Mouse (Mus musculus): ENCODE measurements around the gene Slc7a7. TPM values are rescaled to one million over a fixed set of nuclear protein-coding genes. Genes with fewer than 3 reads are reported as not detected.
"Not testable (repeated sequence)": the region's sequence is repeated elsewhere in the genome, so short reads cannot be mapped to it uniquely, and the experiment has no call there.

The Slc7a7 gene
- polyA plus RNA-seq, 1 experiment from 2014 or later, result 4.3 TPM

DNA sequence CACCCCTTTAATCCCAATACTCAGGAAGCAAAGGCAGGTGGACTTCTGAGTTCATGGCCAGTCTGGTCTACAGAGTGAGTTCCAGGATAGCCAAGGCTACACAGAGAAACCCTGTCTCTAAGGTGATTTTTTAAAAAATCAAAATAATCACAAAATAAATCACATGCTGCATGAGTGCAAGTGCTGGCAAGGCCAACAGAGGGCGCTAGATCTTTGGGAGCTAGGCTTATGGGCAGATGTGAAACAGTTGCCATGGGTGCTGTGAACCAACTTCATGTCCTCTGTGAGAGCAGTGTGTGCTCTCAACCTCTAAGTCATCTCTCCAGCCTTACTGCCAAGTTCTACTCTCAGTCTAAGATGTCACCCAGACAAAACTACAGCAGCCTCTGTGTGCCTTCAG, 63.2 kb downstream of the Slc7a7 start:
- no peak for ATAC-seq
- H3K36me3 ChIP-seq (ENCODE audit: control insufficient read depth, insufficient read depth, low read length), result no peaks in the 10 kb centered on the region
- no peaks in the 10 kb centered on the region for H3K4me1 ChIP-seq (ENCODE audit: control insufficient read depth, insufficient read depth, low read length)
- H3K9me3 ChIP-seq (replicated peaks; ENCODE audit: control insufficient read depth, low read length, poor library complexity, severe bottlenecking), result no peaks in the 10 kb centered on the region
- WGBS, result 37% methylated on average over 1 of the region's 1 CpGs
- H3K27me3 ChIP-seq (ENCODE audit: control insufficient read depth, insufficient read depth, low read depth, low read length), result no peaks in the 10 kb centered on the region
- H3K4me3 ChIP-seq (ENCODE audit: low read depth, low read length), result no peak overlapping the region
- no peak overlapping the region for H3K27ac ChIP-seq (ENCODE audit: low read length)
- H3K4me2 ChIP-seq (ENCODE audit: low read length), result no peak overlapping the region
- no peak overlapping the region for H3K9ac ChIP-seq (ENCODE audit: low read depth, low read length)

- WGBS, result 92% methylated on average over 8 of the region's 8 CpGs
- no peak overlapping the region for H3K4me2 ChIP-seq (ENCODE audit: low read length)
- no peaks in the 10 kb centered on the region for H3K36me3 ChIP-seq (ENCODE audit: control insufficient read depth, insufficient read depth, low read length)
- no peak overlapping the region for H3K9ac ChIP-seq (ENCODE audit: low read depth, low read length)
- no peak overlapping the region for H3K27ac ChIP-seq (ENCODE audit: low read length)
- no peak for ATAC-seq
- H3K4me1 ChIP-seq (ENCODE audit: control insufficient read depth, insufficient read depth, low read length), result no peaks in the 10 kb centered on the region
- no peak overlapping the region for H3K4me3 ChIP-seq (ENCODE audit: low read depth, low read length)
- no peaks in the 10 kb centered on the region for H3K27me3 ChIP-seq (ENCODE audit: control insufficient read depth, insufficient read depth, low read depth, low read length)
- no peaks in the 10 kb centered on the region for H3K9me3 ChIP-seq (replicated peaks; ENCODE audit: control insufficient read depth, low read length, poor library complexity, severe bottlenecking)
Observed at GRCm38 (mm10) chr14:54352314-54352713, 65.3 kb downstream of the Slc7a7 start.

- not testable (repeated sequence) for ATAC-seq; H3K4me1 ChIP-seq (ENCODE audit: control insufficient read depth, insufficient read depth, low read length); H3K4me2 ChIP-seq (ENCODE audit: low read length); H3K36me3 ChIP-seq (ENCODE audit: control insufficient read depth, insufficient read depth, low read length); H3K27ac ChIP-seq (ENCODE audit: low read length); H3K9ac ChIP-seq (ENCODE audit: low read depth, low read length); H3K9me3 ChIP-seq (replicated peaks; ENCODE audit: control insufficient read depth, low read length, poor library complexity, severe bottlenecking); H3K27me3 ChIP-seq (ENCODE audit: control insufficient read depth, insufficient read depth, low read depth, low read length); H3K4me3 ChIP-seq (ENCODE audit: low read depth, low read length)
- WGBS, result 95% methylated on average over 16 of the region's 16 CpGs
Observed at GRCm38 (mm10) chr14:54350773-54351541, 66.6 kb downstream of the Slc7a7 start.

GRCm38 (mm10) chr14:54341807-54342206, 75.8 kb downstream of the Slc7a7 start:
- not testable (repeated sequence) for H3K4me1 ChIP-seq (ENCODE audit: control insufficient read depth, insufficient read depth, low read length); H3K27me3 ChIP-seq (ENCODE audit: control insufficient read depth, insufficient read depth, low read depth, low read length); ATAC-seq; H3K9me3 ChIP-seq (replicated peaks; ENCODE audit: control insufficient read depth, low read length, poor library complexity, severe bottlenecking); H3K9ac ChIP-seq (ENCODE audit: low read depth, low read length); H3K4me3 ChIP-seq (ENCODE audit: low read depth, low read length); H3K27ac ChIP-seq (ENCODE audit: low read length); H3K36me3 ChIP-seq (ENCODE audit: control insufficient read depth, insufficient read depth, low read length); H3K4me2 ChIP-seq (ENCODE audit: low read length)
- 52% methylated on average over 2 of the region's 2 CpGs for WGBS

DNA sequence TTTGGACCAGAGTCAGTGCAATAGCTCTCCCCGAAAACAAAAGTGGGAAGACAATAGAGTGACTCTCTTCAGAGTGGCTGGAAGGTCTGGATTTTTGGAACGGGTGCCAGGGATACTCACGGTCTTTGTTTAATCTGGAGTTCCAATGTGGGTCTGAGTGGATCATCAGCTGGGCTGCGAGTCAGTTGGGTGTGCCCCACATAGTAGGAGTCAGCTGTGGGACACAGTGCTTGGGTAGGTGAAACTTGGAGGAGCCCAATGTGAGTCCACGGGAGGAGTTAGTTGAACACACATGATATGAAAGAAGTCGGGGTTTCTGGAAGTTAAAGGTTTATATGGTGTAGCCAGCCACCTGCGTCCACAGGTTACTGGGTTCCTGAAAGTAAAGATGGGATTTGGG, 76.7 kb downstream of the Slc7a7 start:
- no peaks in the 10 kb centered on the region for H3K27me3 ChIP-seq (ENCODE audit: control insufficient read depth, insufficient read depth, low read depth, low read length)
- no peaks in the 10 kb centered on the region for H3K9me3 ChIP-seq (replicated peaks; ENCODE audit: control insufficient read depth, low read length, poor library complexity, severe bottlenecking)
- WGBS, result 60% methylated on average over 7 of the region's 7 CpGs
- no peak for ATAC-seq
- no peak overlapping the region for H3K4me3 ChIP-seq (ENCODE audit: low read depth, low read length)
- no peaks in the 10 kb centered on the region for H3K36me3 ChIP-seq (ENCODE audit: control insufficient read depth, insufficient read depth, low read length)
- no peak overlapping the region for H3K4me2 ChIP-seq (ENCODE audit: low read length)
- no peaks in the 10 kb centered on the region for H3K4me1 ChIP-seq (ENCODE audit: control insufficient read depth, insufficient read depth, low read length)
- H3K27ac ChIP-seq (ENCODE audit: low read length), result no peak overlapping the region
- no peak overlapping the region for H3K9ac ChIP-seq (ENCODE audit: low read depth, low read length)

- no peak overlapping the region for H3K9ac ChIP-seq (ENCODE audit: low read depth, low read length)
- H3K4me2 ChIP-seq (ENCODE audit: low read length), result no peak overlapping the region
- no peaks in the 10 kb centered on the region for H3K27me3 ChIP-seq (ENCODE audit: control insufficient read depth, insufficient read depth, low read depth, low read length)
- H3K9me3 ChIP-seq (replicated peaks; ENCODE audit: control insufficient read depth, low read length, poor library complexity, severe bottlenecking), result no peaks in the 10 kb centered on the region
- H3K27ac ChIP-seq (ENCODE audit: low read length), result no peak overlapping the region
- 70% methylated on average over 8 of the region's 8 CpGs for WGBS
- no peak for ATAC-seq
- H3K36me3 ChIP-seq (ENCODE audit: control insufficient read depth, insufficient read depth, low read length), result no peaks in the 10 kb centered on the region
- H3K4me3 ChIP-seq (ENCODE audit: low read depth, low read length), result no peak overlapping the region
- no peaks in the 10 kb centered on the region for H3K4me1 ChIP-seq (ENCODE audit: control insufficient read depth, insufficient read depth, low read length)
Observed at GRCm38 (mm10) chr14:54333452-54334189, 84.0 kb downstream of the Slc7a7 start.

GRCm38 (mm10) chr14:54332176-54333074, 85.2 kb downstream of the Slc7a7 start:
- ATAC-seq, result peak; percentile 39
- no peak overlapping the region for H3K9ac ChIP-seq (ENCODE audit: low read depth, low read length)
- H3K27me3 ChIP-seq (ENCODE audit: control insufficient read depth, insufficient read depth, low read depth, low read length), result no peaks in the 10 kb centered on the region
- H3K36me3 ChIP-seq (ENCODE audit: control insufficient read depth, insufficient read depth, low read length), result no peaks in the 10 kb centered on the region
- peak overlapping the region; percentile 41; the same call in 1 of the 2 replicates for H3K27ac ChIP-seq (ENCODE audit: low read length)
- no peak overlapping the region for H3K4me3 ChIP-seq (ENCODE audit: low read depth, low read length)
- H3K4me1 ChIP-seq (ENCODE audit: control insufficient read depth, insufficient read depth, low read length), result no peaks in the 10 kb centered on the region
- 33% methylated on average over 5 of the region's 5 CpGs for WGBS
- H3K4me2 ChIP-seq (ENCODE audit: low read length), result no peak overlapping the region
- no peaks in the 10 kb centered on the region for H3K9me3 ChIP-seq (replicated peaks; ENCODE audit: control insufficient read depth, low read length, poor library complexity, severe bottlenecking)

DNA sequence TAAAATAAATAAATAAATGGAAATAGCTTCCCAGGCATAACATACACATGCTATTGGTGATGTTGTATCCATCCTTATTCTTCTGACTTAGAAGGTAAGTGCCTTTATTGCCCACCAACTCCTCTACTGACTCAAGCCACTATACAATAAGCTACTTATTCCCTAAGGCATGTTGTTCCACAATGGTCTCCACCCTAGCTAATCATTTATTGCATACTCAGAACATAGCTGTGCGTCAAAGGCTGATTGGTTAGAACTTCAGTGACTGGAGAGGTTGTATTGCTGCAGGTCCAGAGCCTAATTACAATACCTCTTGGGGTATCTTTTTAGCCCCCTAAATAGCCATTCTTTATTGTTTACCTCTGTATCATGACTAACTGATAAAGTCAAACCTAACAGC, 86.4 kb downstream of the Slc7a7 start:
- H3K4me1 ChIP-seq (ENCODE audit: control insufficient read depth, insufficient read depth, low read length), result no peaks in the 10 kb centered on the region
- no peak overlapping the region for H3K4me2 ChIP-seq (ENCODE audit: low read length)
- H3K9me3 ChIP-seq (replicated peaks; ENCODE audit: control insufficient read depth, low read length, poor library complexity, severe bottlenecking), result no peaks in the 10 kb centered on the region
- no peak overlapping the region for H3K9ac ChIP-seq (ENCODE audit: low read depth, low read length)
- H3K36me3 ChIP-seq (ENCODE audit: control insufficient read depth, insufficient read depth, low read length), result no peaks in the 10 kb centered on the region
- no peak overlapping the region for H3K4me3 ChIP-seq (ENCODE audit: low read depth, low read length)
- H3K27me3 ChIP-seq (ENCODE audit: control insufficient read depth, insufficient read depth, low read depth, low read length), result no peaks in the 10 kb centered on the region
- no peak for ATAC-seq
- 94% methylated on average over 1 of the region's 1 CpGs for WGBS
- H3K27ac ChIP-seq (ENCODE audit: low read length), result no peak overlapping the region

All from midbrain, embryonic 16.5 days (tissue).